Mouse (Mus musculus): Measurements from ENCODE around the gene Xrcc1.

- TF ChIP-seq GATA1 (IDR thresholded peaks at IDR 0.05; ENCODE audit: borderline replicate concordance, low read length) (no peak), FLI1 (IDR thresholded peaks at IDR 0.05; ENCODE audit: low read length) (no peak)
These were observed 17.7 kb downstream of the Xrcc1 start for GRCm38 (mm10) chr7:24563837-24564206.
